Mouse (Mus musculus) E14TG2a.4 (cell line): ENCODE measurements around the gene Agmo.

Experiments
- H3K27me3 ChIP-seq: 2 replicates; pipeline ENCODE4 v1.6.1; 2014; ENCODE audit warnings: low read length, control low read depth; ENCODE audit not compliant: insufficient read depth
- H3K36me3 ChIP-seq: 2 replicates; pipeline ENCODE4 v1.6.1; 2014; ENCODE audit warnings: low read length, control low read depth; ENCODE audit not compliant: insufficient read depth
- H3K4me1 ChIP-seq: replicated peaks from 2 replicates; pipeline ENCODE4 v1.6.1; 2014; ENCODE audit warnings: low read depth, low read length, control low read depth
- H3K4me3 ChIP-seq: replicated peaks from 2 replicates; pipeline ENCODE4 v1.5.1; 2014; ENCODE audit warnings: mild to moderate bottlenecking, low read length
- H3K9me3 ChIP-seq: 2 replicates; pipeline ENCODE4 v1.6.1; 2014; ENCODE audit warnings: low read length, control low read depth
- CTCF ChIP-seq: conservative IDR thresholded peaks from 2 replicates; pipeline ENCODE4 v1.5.1; 2014; ENCODE audit warnings: low read length
- NANOG ChIP-seq: IDR thresholded peaks from 2 replicates; pipeline ENCODE4 v1.6.1; 2014; ENCODE audit warnings: borderline replicate concordance, low read length, mixed read lengths
- POU5F1 ChIP-seq: IDR thresholded peaks from 2 replicates; pipeline ENCODE4 v1.6.1; 2014; ENCODE audit warnings: low read length, borderline replicate concordance

The Agmo gene

DNA sequence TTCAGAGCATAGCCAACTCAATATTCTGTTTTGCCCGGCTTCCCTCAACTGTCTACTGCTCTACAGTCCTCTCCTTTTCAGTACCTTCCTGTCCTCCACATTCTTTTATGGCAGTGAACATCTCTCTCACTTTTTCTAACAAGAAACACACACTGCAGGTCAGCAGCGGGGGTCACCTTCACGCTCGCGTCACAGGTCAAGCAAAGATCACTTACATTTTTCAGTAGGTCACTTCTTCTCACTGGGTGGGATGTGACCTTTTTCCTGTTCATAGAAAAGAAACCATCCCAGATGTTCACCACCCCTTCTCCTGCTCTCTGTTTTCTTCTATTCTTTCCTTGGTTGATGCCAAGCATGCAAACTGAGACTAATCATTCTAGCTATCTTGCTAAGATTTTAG lies 230.2 kb downstream of the Agmo start:
- Histone ChIP-seq H3K36me3 (no peaks in the 10 kb centered on the region), H3K4me1 (no peaks in the 10 kb centered on the region), H3K4me3 (no peak overlapping the region), H3K27me3 (no peaks in the 10 kb centered on the region), H3K9me3 (no peaks in the 10 kb centered on the region)
- no peak for TF ChIP-seq POU5F1

GRCm38 (mm10) chr12:37476849-37477248 lies 235.4 kb downstream of the Agmo start:
- TF ChIP-seq CTCF (no peak), NANOG (no peak), POU5F1 (no peak)

GRCm38 (mm10) chr12:37487991-37488390 lies 246.6 kb downstream of the Agmo start:
- TF ChIP-seq NANOG (no peak), CTCF (no peak), POU5F1 (no peak)
- H3K4me1 ChIP-seq, result no peaks in the 10 kb centered on the region
- no peaks in the 10 kb centered on the region for H3K9me3 ChIP-seq
- no peaks in the 10 kb centered on the region for H3K36me3 ChIP-seq
- no peaks in the 10 kb centered on the region for H3K27me3 ChIP-seq
- H3K4me3 ChIP-seq, result no peak overlapping the region

More at GRCm38 (mm10) chr12:37476849-37477248, 235.4 kb downstream of the Agmo start:
- no peaks in the 10 kb centered on the region for H3K9me3 ChIP-seq
- no peak overlapping the region for H3K4me3 ChIP-seq
- no peaks in the 10 kb centered on the region for H3K36me3 ChIP-seq
- no peaks in the 10 kb centered on the region for H3K4me1 ChIP-seq
- no peaks in the 10 kb centered on the region for H3K27me3 ChIP-seq

GRCm38 (mm10) chr12:37498871-37499270 lies 257.4 kb downstream of the Agmo start:
- Histone ChIP-seq H3K9me3 (no peaks in the 10 kb centered on the region), H3K4me3 (no peak overlapping the region), H3K27me3 (no peaks in the 10 kb centered on the region), H3K36me3 (no peaks in the 10 kb centered on the region), H3K4me1 (no peaks in the 10 kb centered on the region)
- TF ChIP-seq CTCF (no peak), NANOG (no peak), POU5F1 (no peak)

GRCm38 (mm10) chr12:37507406-37507805 lies 266.0 kb downstream of the Agmo start:
- H3K4me1 ChIP-seq, result no peaks in the 10 kb centered on the region
- H3K9me3 ChIP-seq, result no peaks in the 10 kb centered on the region
- no peaks in the 10 kb centered on the region for H3K36me3 ChIP-seq
- no peak overlapping the region for H3K4me3 ChIP-seq
- TF ChIP-seq CTCF (no peak), NANOG (no peak)
- no peaks in the 10 kb centered on the region for H3K27me3 ChIP-seq

GRCm38 (mm10) chr12:37507826-37508225 lies 266.4 kb downstream of the Agmo start:
- TF ChIP-seq POU5F1 (no peak), CTCF (no peak), NANOG (no peak)
- Histone ChIP-seq H3K36me3 (no peaks in the 10 kb centered on the region), H3K4me1 (no peaks in the 10 kb centered on the region), H3K9me3 (no peaks in the 10 kb centered on the region), H3K27me3 (no peaks in the 10 kb centered on the region), H3K4me3 (no peak overlapping the region)

DNA sequence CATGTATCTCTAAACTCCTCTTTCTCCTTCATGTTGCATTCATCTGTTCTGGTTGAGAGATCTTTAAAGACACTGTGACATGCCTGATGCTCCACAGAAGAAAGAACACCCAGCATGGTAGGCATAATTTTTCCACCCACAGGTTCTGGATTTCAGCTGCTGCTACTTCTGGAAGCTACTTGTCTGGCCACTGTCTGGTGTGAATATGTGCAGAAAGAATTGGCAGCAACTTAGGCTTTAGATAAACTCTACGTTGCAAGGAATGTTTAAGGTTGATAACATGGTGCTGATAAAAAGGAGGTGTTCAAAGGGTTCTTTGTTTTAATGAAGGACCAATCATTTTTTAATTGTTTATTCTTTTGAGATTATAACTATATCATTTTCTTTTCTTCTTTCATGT lies 280.3 kb downstream of the Agmo start:
- Histone ChIP-seq H3K4me3 (no peak overlapping the region), H3K4me1 (no peaks in the 10 kb centered on the region), H3K36me3 (no peaks in the 10 kb centered on the region), H3K27me3 (no peaks in the 10 kb centered on the region), H3K9me3 (peaks cover 12% of the 10 kb centered on the region)
- TF ChIP-seq POU5F1 (no peak), CTCF (no peak), NANOG (no peak)

DNA sequence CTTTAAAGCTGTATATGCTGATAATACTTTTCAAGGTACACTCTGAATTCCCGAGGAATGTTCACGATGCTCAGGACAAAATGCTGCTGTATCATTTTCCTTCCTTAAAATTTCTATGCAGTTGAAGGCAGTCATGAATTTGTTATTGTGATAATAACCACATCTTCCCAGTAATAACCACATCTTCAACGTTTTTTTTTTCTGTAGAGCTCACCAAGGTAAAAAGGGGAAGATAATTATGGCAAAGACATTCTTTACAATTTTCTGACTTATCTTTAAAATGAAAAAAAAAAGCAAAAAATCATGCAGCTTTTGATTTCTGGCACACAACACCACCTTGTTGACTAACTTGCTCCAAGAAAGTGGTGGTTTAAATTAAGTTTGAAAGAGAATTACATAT lies 283.2 kb downstream of the Agmo start:
- H3K27me3 ChIP-seq, result no peaks in the 10 kb centered on the region
- TF ChIP-seq CTCF, result no peak
- no peak for TF ChIP-seq POU5F1
- no peak for TF ChIP-seq NANOG
- peaks cover 17% of the 10 kb centered on the region for H3K9me3 ChIP-seq
- no peak overlapping the region for H3K4me3 ChIP-seq
- no peaks in the 10 kb centered on the region for H3K36me3 ChIP-seq
- H3K4me1 ChIP-seq, result no peaks in the 10 kb centered on the region

DNA sequence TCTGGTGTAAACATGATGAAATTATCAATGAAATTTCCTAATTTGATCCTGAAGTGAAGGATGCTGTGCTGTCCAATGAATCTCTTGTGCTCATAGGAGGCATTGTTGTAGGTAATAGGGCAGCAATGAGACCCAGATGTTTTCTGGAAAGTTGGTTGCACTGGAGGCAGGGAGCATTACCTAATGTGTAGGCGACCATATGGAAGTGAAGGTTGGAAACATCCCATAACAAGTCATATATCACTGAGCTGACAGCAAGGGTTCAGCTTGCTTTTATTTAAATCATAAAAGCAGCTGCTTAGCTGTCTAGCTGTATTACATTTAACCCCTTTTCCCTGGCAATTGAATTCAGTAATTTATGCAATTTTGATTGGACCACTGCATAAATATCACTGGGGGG lies 299.6 kb downstream of the Agmo start:
- Histone ChIP-seq H3K27me3 (no peaks in the 10 kb centered on the region), H3K4me1 (no peaks in the 10 kb centered on the region), H3K36me3 (no peaks in the 10 kb centered on the region), H3K4me3 (no peak overlapping the region), H3K9me3 (no peaks in the 10 kb centered on the region)
- TF ChIP-seq NANOG (no peak), POU5F1 (no peak), CTCF (no peak)

GRCm38 (mm10) chr12:37558284-37558683 lies 316.8 kb downstream of the Agmo start:
- H3K9me3 ChIP-seq, result no peaks in the 10 kb centered on the region
- no peaks in the 10 kb centered on the region for H3K36me3 ChIP-seq
- no peak overlapping the region for H3K4me3 ChIP-seq
- no peaks in the 10 kb centered on the region for H3K4me1 ChIP-seq
- H3K27me3 ChIP-seq, result no peaks in the 10 kb centered on the region
- no peak for TF ChIP-seq CTCF
- no peak for TF ChIP-seq POU5F1
- TF ChIP-seq NANOG, result no peak
